Mouse (Mus musculus): Measurements from ENCODE around the gene Gnas.

DNA sequence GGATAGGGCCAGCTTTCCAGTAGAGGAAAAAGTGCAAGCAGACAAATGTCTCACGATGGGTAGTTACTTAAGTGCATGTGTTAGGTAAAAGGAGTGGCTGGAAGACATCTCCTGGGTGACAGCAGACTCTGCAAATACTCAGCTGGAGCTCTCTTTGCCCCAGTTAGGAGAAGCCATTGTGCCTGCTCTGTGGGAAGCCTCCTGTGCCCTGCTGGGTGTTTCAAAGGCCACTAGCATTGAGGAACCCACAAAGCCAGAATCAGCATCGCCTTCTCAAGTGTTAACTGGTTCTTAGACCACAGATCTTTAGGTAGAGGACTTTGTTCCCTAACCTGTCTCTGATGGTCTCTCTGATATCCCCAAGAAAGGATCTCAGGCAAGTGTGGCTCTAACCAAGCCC is 26.8 kb upstream of the Gnas start:
- TF ChIP-seq CTCF (IDR thresholded peaks at IDR 0.05; ENCODE audit: borderline replicate concordance, extremely low read depth, insufficient read depth, insufficient read length): no peak
- TF ChIP-seq POLR2A (IDR thresholded peaks at IDR 0.05; ENCODE audit: borderline replicate concordance, extremely low read depth, insufficient read depth, insufficient read length, poor library complexity, severe bottlenecking): no peak
